Mouse (Mus musculus) brain, embryonic 14.5 days (tissue): ENCODE measurements around the gene Afmid. TPM values are rescaled to one million over a fixed set of nuclear protein-coding genes. Genes with fewer than 3 reads are reported as not detected.

Source experiments
- DNase-seq: peaks from one replicate; pipeline ENCODE4 v3.0.0-alpha.2; 2011; ENCODE audit warnings: low read depth
- CTCF ChIP-seq: fragments of 200-500 bp; IDR thresholded peaks from 2 replicates; pipeline ENCODE4 v1.5.1; 2012; ENCODE audit warnings: inconsistent platforms, mild to moderate bottlenecking, moderate library complexity, borderline replicate concordance; ENCODE audit not compliant: insufficient read depth, insufficient read length; ENCODE audit errors: extremely low read depth
- POLR2A ChIP-seq: fragments of 200-500 bp; IDR thresholded peaks from 2 replicates; pipeline ENCODE4 v1.6.1; 2012; ENCODE audit warnings: mild to moderate bottlenecking, inconsistent platforms, borderline replicate concordance; ENCODE audit not compliant: poor library complexity, insufficient read depth, insufficient read length, severe bottlenecking; ENCODE audit errors: extremely low read depth
- polyA plus RNA-seq: library from polyadenylated mRNA; depleted of rRNA; stranded (reverse); fragments of >200 nt; gene quantifications from 2 replicates; pipeline ENCODE4 v1.2.3, GENCODE M21; 2012

Afmid gene
- polyA plus RNA-seq, 1 experiment = 4.5 TPM

DNA sequence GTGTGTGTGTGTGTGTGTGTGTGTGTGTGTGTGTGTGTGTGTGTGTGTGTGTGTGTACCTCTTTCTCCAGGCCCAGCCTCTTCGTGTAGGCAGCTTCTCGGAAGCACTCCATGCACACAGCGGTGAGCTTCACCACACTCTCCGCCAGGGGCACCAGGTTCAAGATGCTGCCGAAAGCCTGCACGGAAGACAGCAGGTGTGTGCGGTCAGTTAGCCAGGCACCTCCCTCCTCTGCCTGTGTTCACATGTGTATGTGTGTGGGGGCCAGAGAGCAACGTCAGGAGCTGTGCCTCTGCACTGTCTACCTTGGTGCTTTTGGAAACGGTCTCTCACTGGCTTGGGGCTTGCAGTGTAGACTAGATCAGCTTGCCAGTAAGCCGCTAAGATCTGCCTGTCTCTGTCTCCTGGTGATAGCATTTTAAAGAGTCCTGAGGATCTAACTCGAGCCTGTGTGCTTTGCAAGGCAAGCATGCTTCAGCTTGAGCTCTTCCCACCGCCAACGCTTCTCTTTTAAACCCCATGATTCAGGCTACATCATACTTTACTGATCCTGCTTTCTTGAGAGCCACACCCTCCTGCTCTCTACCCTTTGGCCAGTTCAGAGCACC, 9.2 kb upstream of the Afmid start:
- no peak for TF ChIP-seq POLR2A
- no peak for TF ChIP-seq CTCF
- no peak for DNase-seq

DNA sequence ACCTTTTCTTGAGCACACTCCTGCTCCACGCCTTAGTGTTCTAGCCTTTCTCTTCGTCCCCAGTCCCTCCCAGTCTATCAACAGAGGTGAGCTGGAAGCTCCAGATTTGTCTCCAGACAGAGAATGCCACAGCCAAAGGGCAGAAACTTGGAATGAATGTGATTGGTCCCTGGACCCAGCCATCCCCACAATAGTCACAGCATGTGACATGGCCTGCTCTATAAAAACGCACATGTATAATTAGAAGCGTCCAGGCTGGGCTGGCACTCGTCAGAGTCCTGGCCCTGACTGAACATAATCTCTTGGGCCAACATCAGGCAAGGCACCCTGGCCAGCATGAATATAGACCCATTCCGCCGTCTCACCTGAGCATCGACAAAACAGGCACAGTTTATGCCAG, 6.6 kb upstream of the Afmid start:
- DNase-seq = peak; percentile 37
- TF ChIP-seq POLR2A (no peak), CTCF (no peak)

DNA sequence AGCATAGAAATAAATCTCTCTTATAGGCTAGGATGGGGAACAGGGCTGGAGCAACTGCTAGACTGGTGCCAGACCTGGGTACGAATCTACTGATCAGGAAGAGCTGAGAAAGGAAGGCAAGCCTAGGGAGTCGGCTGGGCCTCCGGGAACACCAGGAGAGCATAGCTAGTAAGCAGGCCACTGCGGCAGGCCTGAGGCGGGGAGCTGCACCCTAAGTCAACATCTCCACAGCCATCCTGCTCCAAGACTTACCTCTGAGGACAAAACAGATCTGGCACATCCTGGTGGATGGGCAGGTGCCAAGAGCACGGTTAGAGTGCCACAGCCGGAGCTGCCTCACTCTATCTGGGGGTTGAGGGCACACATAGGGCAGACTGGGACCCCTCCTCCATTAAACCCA, 5.6 kb upstream of the Afmid start:
- no peak for DNase-seq
- no peak for TF ChIP-seq CTCF
- no peak for TF ChIP-seq POLR2A

DNA sequence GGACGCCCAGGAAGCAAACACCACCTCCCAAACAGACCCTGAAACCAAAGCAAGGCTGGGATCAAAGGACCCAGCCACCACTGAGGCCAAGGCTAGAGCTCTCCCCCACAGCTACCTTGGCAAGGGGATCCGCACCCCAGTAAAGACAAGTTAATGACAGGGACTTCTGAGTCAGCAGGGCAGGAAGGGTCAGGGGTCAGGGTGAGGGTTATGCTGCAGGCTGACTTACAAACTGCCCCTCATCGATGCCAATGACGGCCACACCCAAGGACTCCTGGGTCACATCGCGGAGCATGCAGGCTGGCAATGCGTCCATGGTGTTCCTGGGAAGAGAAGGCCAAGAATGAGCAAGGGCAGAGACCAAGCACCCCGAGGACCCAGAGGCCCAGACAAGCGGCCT, 3.9 kb upstream of the Afmid start:
- DNase-seq = no peak
- no peak for TF ChIP-seq CTCF
- no peak for TF ChIP-seq POLR2A

DNA sequence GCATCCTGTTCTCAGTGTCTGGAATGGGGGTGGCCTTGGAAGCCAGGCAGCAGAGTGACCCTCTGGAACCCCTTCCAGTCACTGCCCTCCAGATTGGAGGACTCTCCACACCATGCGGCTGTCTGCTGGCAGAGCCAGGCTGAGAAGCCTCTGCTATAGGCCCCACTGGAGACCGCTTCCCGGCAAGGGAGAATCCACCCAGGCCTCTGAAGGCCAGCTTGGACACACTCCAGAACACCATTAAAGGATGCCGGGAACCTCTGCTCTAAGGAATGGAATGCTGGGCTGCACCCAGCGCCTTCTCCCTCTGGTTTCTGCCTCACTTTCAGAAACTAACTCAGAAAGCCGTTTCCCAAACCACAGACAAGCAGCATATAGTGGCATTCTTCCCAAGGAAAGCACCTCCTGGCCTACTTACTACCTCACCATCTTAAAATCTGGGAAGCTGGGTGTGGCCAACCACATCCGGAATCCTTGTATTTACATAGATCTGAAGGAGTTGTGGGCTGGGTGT, 2.9 kb upstream of the Afmid start:
- DNase-seq = no peak

DNA sequence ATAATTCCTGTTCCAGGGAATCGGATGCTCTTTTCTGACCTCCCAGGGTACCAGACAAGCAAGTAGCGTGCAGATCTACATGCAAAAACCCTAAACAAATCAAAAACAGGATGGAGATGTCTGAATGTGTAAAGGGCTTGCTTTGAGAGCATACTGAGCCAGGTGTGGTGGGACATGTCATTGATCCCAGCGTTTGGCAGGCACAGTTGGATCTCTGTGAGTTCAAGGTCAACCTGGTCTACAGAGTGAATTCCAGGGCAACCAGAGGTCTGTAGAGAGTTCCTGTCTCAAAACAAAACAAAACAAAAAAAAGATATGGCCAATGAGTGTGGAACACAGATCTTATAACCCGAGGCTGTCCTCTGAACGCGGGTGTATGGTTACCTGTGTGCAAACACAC, 2.3 kb upstream of the Afmid start:
- no peak for TF ChIP-seq POLR2A
- no peak for TF ChIP-seq CTCF
- DNase-seq = no peak

More for the DNA sequence above, 2.9 kb upstream of the Afmid start:
- no peak for TF ChIP-seq POLR2A
- TF ChIP-seq CTCF = no peak

DNA sequence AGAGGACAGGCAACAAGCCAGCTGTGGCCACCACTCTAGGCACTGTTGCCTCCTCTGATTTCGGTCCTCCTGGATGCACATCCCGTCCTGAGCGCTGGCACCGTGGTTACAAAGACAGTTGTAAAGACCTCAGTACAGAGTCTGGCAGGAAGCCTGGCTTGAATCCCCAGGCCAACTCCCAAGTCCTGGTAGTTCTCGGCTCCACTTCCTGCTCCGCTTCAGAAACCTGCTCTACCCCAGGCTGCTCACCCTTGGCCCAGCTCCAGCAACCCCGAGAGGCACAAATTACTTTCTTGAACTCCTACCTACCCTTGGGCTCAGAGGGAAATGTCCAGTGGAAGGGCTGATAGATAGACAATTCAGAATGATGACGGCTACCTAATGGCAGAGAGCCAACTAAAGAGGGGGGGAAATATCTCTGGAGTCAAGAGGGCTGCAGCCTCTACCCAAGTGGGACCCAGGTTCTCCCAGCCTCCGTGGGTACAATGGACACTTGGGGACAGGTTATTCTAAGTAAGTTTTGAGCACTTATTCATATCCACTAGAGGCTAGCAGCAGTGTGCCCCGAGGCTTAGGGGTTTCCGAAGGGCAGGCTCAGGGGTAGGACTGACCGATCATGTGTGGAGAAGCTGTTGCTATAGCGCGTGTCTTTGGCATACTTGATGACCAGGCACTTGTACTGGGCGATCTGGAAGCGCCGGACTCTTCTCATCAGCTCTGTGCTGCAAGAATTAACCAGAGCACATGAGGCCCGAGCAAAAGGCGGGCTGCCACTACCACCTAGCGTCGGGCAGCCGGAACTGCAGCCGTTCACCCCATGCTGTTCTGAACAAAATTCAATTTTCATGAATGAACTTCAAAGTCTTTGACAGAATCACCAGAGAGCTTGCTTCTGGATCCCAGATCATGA, 1.4 kb upstream of the Afmid start:
- TF ChIP-seq CTCF (peak; percentile 98), POLR2A (no peak)
- DNase-seq = peak; percentile 92

DNA sequence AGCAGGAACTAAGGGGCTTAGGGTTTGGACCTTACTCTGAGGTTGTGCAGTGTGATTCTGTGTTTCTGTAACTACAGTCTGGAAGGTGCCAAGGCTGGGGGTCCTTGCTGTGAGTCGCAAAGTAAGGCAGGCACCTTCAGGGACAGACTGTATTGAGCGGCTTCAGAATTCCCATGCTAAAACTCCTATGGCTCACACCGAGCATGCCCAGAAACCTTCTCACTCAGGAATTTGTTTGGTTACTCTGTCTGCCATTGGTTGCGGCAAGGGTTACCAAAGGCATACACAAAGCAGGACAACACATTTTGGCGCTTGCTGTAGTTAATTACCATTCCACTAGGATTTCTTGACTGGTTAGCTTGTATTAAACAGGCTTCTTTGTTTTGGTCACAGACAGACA, 440 bp downstream of the Afmid start:
- peak; percentile 71 for DNase-seq
- TF ChIP-seq POLR2A = no peak
- no peak for TF ChIP-seq CTCF

DNA sequence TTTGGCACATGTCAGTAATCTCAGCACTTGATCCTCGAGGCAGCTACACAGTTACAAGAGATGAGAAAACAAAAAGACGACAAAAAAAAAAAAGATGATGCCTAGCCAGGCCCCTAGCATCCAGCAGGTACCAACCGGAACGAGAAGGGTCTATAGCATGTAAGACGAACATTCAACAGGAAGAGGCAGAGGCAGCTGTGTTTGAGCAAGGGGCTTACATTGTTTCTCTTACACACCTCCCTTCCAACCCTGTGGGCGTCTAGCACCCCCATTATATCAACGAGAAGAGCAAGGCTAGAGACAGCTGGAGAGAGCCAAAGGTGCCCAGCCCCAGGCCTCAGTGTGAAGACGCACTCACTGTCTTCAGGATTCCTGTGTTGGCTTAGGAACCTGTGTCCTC, 1.2 kb downstream of the Afmid start:
- TF ChIP-seq POLR2A (no peak), CTCF (no peak)
- DNase-seq = no peak

DNA sequence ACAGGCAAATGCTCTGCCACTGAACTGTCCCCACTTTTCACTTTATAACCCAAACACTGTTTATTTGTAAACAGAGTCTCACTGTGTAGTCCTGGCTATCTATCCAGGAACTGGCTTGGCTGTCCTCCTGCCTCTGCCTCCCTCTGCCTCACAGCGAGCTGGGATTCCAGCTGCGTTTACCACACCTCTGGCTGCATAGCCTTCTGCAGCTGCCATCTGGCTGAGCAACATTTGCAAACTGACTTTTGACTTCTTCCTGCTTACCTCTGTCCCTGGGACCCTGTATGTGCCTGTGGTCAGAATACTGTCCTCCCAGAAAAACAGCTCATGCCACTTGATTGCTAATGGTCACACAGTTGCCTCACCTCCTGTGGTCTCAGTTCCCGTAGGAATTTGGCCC, 1.7 kb downstream of the Afmid start:
- DNase-seq = no peak
- TF ChIP-seq POLR2A (no peak), CTCF (no peak)

DNA sequence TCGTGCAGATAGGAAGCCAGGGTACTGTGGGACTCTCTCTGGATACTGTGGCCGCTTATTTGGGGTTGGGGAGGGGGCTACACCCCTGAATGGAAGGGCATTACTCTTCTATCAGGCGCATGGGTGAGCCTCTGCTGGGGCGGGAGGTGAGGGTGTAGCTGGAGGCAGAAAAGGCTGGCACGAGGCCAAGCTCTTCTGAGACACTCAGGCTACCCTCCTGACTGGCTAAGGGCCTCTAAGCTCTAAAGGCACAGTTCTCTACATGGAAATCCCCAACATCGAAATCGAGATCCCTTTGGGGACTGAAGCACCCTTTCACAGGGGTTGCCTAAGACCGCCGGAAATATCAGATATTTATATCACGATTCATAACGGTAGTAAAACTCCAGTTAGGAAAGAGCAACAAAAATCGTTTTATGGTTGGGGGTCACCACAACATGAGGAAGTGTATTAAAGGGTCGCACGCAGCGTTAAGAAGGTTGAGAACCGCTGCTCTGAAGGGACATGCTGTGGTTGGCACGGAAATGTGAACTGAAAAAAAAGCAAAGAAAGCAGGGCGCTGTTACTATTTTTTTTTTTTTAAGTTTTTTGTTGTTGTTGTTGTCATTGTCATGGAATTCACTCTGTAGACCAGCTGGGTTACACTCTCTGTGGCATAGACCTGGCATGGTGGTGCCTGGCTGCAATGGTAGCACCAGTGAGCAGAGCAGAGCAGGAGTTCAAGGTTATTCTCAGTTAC, 2.6 kb downstream of the Afmid start:
- TF ChIP-seq POLR2A (no peak), CTCF (no peak)

DNA sequence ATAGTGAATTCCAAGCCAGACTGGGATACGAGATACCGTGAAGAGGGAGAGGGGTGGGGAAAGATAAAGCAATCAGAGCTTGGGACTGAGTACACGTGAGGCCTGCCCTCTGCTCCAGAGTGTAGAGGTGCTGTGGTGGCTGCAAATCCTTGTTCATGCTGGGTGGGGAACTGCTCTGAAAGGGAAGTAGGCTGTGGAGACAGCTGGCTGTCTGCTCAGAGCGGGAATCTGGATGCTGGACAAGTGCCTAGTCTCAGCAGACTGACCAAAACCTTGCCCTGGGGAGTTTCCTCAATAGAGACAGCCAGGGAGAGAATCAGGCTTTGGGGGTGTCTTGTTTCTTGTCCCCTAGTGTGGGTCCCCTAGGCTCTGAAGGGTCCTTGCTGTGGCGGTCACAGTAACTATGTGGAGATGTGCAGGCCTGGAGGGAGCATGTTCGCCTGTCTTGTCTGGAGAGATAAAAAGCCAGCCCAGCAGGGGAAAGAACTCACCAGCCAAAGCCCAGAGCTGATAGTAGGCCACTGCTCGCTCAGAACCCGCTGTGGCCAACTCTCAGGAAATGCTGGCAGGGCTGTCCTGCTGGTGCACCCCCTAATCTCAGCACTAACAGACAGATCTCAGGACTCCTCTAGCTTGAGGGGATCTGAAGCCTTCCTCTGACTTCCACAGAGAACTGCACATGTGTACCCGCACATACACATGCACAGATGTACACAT, 3.3 kb downstream of the Afmid start:
- DNase-seq = peak; percentile 49
- TF ChIP-seq POLR2A = no peak
- no peak for TF ChIP-seq CTCF

More for the DNA sequence above, 2.6 kb downstream of the Afmid start:
- DNase-seq = peak; percentile 57
